Mouse (Mus musculus): ENCODE measurements at regions not wholly inside any gene's neighbourhood (a gene's known extent, or its start where the extent isn't known, plus 50 kb on each side); places are given as distances from the start of the nearest gene placed in this dataset.

GRCm38 (mm10) chr12:110026033-110026750, 252.7 kb upstream of the Dio3 start:
- no peaks in the 10 kb centered on the region for H3K79me2 ChIP-seq (replicated peaks; ENCODE audit: control insufficient read depth, extremely low read depth, insufficient read depth, poor library complexity, severe bottlenecking)
- H3K27ac ChIP-seq (ENCODE audit: insufficient read depth, low read depth), result no peak overlapping the region
- in situ Hi-C loops (cut with MboI; ENCODE audit: low pct_ligation_motif_present, low pct_unique_long_range_greater_than_20kb, low sequenced_read_pairs) (loop anchor here (25.0 kb wide), 1 partner anchor 361 kb away; no protein-coding TSS in a partner anchor), dilution Hi-C loops (cut with MboI; ENCODE audit: extremely low pct_ligation_motif_present, extremely low pct_unique_long_range_greater_than_20kb, low sequenced_read_pairs) (no loop called here)
- DNase-seq (ENCODE audit: extremely low read depth), result no peak
- peaks cover 90% of the 10 kb centered on the region for H3K9me3 ChIP-seq (replicated peaks; ENCODE audit: low read length)
- no peak overlapping the region for H3K4me2 ChIP-seq (ENCODE audit: insufficient read depth, low read depth, poor library complexity, severe bottlenecking)
- no peaks in the 10 kb centered on the region for H3K36me3 ChIP-seq (replicated peaks in 1 of 2; ENCODE audit: control insufficient read depth in 1 of 2, insufficient read depth in 1 of 2, low read length in 1 of 2)
- TF ChIP-seq ELF1 (IDR thresholded peaks at IDR 0.05; ENCODE audit: low read depth, low read length) (no peak), SIN3A (IDR thresholded peaks at IDR 0.05; ENCODE audit: low read length) (no peak), CHD2 (IDR thresholded peaks at IDR 0.05; ENCODE audit: low read length) (no peak), MEF2A (IDR thresholded peaks at IDR 0.05; ENCODE audit: borderline replicate concordance, low read depth, low read length) (no peak), POLR2AphosphoS2 (IDR thresholded peaks at IDR 0.05; ENCODE audit: low read depth, low read length) (no peak), ZC3H11A (IDR thresholded peaks at IDR 0.05; ENCODE audit: low read depth, low read length) (no peak), ZMIZ1 (IDR thresholded peaks at IDR 0.05; ENCODE audit: low read depth, low read length) (no peak), MAZ (IDR thresholded peaks at IDR 0.05; ENCODE audit: low read depth, low read length) (no peak)
- H3K4me3 ChIP-seq (replicated peaks in 1 of 3; ENCODE audit: low read depth in 2 of 3, low read length in 2 of 3, poor library complexity in 1 of 3), result no peak overlapping the region
- no peaks in the 10 kb centered on the region for H3K27me3 ChIP-seq (replicated peaks)
- H3K9ac ChIP-seq (ENCODE audit: insufficient read depth, low read depth), result no peak overlapping the region
- H3K4me1 ChIP-seq (ENCODE audit: control insufficient read depth in 1 of 2, insufficient read depth in 2 of 2), result no peaks in the 10 kb centered on the region

- no peak overlapping the region for H3K9ac ChIP-seq (ENCODE audit: insufficient read depth, low read depth)
- no peaks in the 10 kb centered on the region for H3K36me3 ChIP-seq (replicated peaks in 1 of 2; ENCODE audit: control insufficient read depth in 1 of 2, insufficient read depth in 1 of 2, low read length in 1 of 2)
- H3K4me3 ChIP-seq (replicated peaks in 1 of 3; ENCODE audit: low read depth in 2 of 3, low read length in 2 of 3, poor library complexity in 1 of 3), result no peak overlapping the region
- dilution Hi-C loops (cut with MboI; ENCODE audit: extremely low pct_ligation_motif_present, extremely low pct_unique_long_range_greater_than_20kb, low sequenced_read_pairs), result no loop called here
- H3K27ac ChIP-seq (ENCODE audit: insufficient read depth, low read depth), result no peak overlapping the region
- no peak for TF ChIP-seq MYC (IDR thresholded peaks at IDR 0.05; ENCODE audit: low read depth, low read length)
- no peak for TF ChIP-seq RAD21 (IDR thresholded peaks at IDR 0.05; ENCODE audit: low read depth, low read length)
- no peak for TF ChIP-seq SMC3 (IDR thresholded peaks at IDR 0.05; ENCODE audit: low read depth, low read length)
- no peak for TF ChIP-seq E2F4 (IDR thresholded peaks at IDR 0.05; ENCODE audit: insufficient replicate concordance, low read depth, low read length)
- TF ChIP-seq PAX5 (IDR thresholded peaks at IDR 0.05; ENCODE audit: low read length), result no peak
- TF ChIP-seq NELFE (IDR thresholded peaks at IDR 0.05; ENCODE audit: low read depth, low read length), result no peak
- TF ChIP-seq IRF4 (IDR thresholded peaks at IDR 0.05; ENCODE audit: low read depth, low read length), result no peak
- H3K9me3 ChIP-seq (replicated peaks; ENCODE audit: low read length), result peaks cover 88% of the 10 kb centered on the region
- H3K27me3 ChIP-seq (replicated peaks), result no peaks in the 10 kb centered on the region
- in situ Hi-C loops (cut with MboI; ENCODE audit: low pct_ligation_motif_present, low pct_unique_long_range_greater_than_20kb, low sequenced_read_pairs), result loop anchor here (25.0 kb wide), 1 partner anchor 360 kb away; no protein-coding TSS in a partner anchor
- H3K4me2 ChIP-seq (ENCODE audit: insufficient read depth, low read depth, poor library complexity, severe bottlenecking), result no peak overlapping the region
- no peak for DNase-seq (ENCODE audit: extremely low read depth)
- no peaks in the 10 kb centered on the region for H3K79me2 ChIP-seq (replicated peaks; ENCODE audit: control insufficient read depth, extremely low read depth, insufficient read depth, poor library complexity, severe bottlenecking)
- H3K4me1 ChIP-seq (ENCODE audit: control insufficient read depth in 1 of 2, insufficient read depth in 2 of 2), result no peaks in the 10 kb centered on the region
These were observed 251.5 kb upstream of the Dio3 start for GRCm38 (mm10) chr12:110027345-110027744.

Data from CH12.LX (cell line).